Mouse (Mus musculus): ENCODE data around the gene Klhdc8a. TPM values are rescaled to one million over a fixed set of nuclear protein-coding genes. Genes with fewer than 3 reads are reported as not detected.

Gene Klhdc8a
- total and polyA plus RNA-seq, 3 experiments: not detected

DNA sequence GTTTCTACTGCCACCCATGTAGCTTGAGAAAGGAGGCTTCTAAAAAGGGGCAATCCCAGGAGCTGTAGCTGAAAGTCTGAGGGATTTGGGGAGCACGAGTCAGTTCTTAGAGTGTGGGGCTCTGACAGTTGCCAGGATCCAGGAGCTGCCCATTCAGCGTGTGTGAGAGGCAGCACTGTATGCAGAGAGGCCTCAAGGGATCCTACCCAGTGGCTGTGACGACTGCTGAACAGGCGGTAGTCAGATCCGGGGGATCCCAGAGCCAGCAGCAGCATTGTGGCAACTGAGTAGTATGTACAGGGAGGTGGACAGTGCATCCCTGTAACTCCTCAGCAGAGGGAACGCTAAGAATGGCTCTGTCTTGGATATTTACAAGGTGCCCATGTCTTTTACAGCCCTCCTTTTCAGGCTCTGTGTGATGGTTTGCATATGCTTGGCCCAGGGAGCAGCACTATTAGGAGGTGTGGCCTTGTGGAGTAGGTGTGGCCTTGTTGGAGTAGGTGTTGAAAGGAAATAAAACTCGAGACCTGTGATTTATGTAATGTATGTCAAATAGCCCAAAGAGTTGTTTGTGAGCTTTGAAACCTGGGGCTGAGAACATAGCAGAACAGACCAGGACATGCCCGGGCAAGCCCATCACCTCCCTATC lies 33.1 kb upstream of the Klhdc8a start:
- no peaks in the 10 kb centered on the region for H3K36me3 ChIP-seq (replicated peaks in 1 of 2; ENCODE audit: control insufficient read depth in 1 of 2, insufficient read depth in 1 of 2, low read length in 1 of 2)
- peak; percentile 58 for DNase-seq (ENCODE audit: extremely low read depth)
- H3K4me3 ChIP-seq (replicated peaks in 1 of 3; ENCODE audit: low read depth in 2 of 3, low read length in 2 of 3, poor library complexity in 1 of 3): no peak overlapping the region
- no peaks in the 10 kb centered on the region for H3K9me3 ChIP-seq (replicated peaks; ENCODE audit: low read length)
- H3K4me1 ChIP-seq (ENCODE audit: control insufficient read depth in 1 of 2, insufficient read depth in 2 of 2): peaks cover 24 to 72% of the 10 kb centered on the region in 2 experiments
- H3K27ac ChIP-seq (ENCODE audit: insufficient read depth, low read depth): 0 out of 2 replicates have a peak overlapping the region, but pooled peaks have one; percentile 13
- H3K27me3 ChIP-seq (replicated peaks): no peaks in the 10 kb centered on the region
- no peak overlapping the region for H3K9ac ChIP-seq (ENCODE audit: insufficient read depth, low read depth)
- TF ChIP-seq USF2 (conservative IDR thresholded peaks at IDR 0.05; ENCODE audit: low read depth, low read length) (no peak), GABPA (IDR thresholded peaks at IDR 0.05; ENCODE audit: insufficient replicate concordance, low read depth, low read length) (no peak), ZC3H11A (IDR thresholded peaks at IDR 0.05; ENCODE audit: low read depth, low read length) (no peak), JUND (conservative IDR thresholded peaks at IDR 0.05; ENCODE audit: low read depth, low read length) (no peak), ZNF384 (IDR thresholded peaks at IDR 0.05; ENCODE audit: low read depth, low read length) (no peak), POLR2AphosphoS2 (IDR thresholded peaks at IDR 0.05; ENCODE audit: low read depth, low read length) (no peak), HCFC1 (IDR thresholded peaks at IDR 0.05; ENCODE audit: low read depth, low read length) (no peak), UBTF (IDR thresholded peaks at IDR 0.05; ENCODE audit: low read depth, low read length) (no peak), SMC3 (IDR thresholded peaks at IDR 0.05; ENCODE audit: low read depth, low read length) (no peak), JUN (IDR thresholded peaks at IDR 0.05; ENCODE audit: insufficient read depth, low read depth, low read length) (no peak)
- H3K79me2 ChIP-seq (replicated peaks; ENCODE audit: control insufficient read depth, extremely low read depth, insufficient read depth, poor library complexity, severe bottlenecking): no peaks in the 10 kb centered on the region
- in situ Hi-C loops (cut with MboI; ENCODE audit: low pct_ligation_motif_present, low pct_unique_long_range_greater_than_20kb, low sequenced_read_pairs): no loop called here
- no peak overlapping the region for H3K4me2 ChIP-seq (ENCODE audit: insufficient read depth, low read depth, poor library complexity, severe bottlenecking)
- dilution Hi-C loops (cut with MboI; ENCODE audit: extremely low pct_ligation_motif_present, extremely low pct_unique_long_range_greater_than_20kb, low sequenced_read_pairs): no loop called here

DNA sequence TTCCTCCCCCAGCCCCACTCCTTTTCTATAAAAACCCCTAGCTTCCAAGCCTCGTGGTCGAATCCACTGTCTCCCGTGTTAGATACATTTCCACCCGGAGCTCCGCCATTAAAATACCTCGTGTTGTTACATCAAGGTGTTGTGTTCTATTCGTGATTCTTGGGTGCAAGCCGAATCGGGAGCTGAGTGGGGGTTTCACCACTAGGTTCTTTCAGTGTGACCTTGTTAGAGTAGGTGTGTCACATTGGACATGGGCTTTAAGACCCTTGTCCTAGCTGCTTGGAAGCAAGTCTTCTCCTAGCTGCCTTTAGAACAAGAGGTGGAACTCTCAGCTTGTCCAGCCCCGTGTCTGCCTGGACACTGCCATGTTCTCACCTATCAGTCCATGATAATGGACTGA lies 32.5 kb upstream of the Klhdc8a start:
- in situ Hi-C loops (cut with MboI; ENCODE audit: low pct_ligation_motif_present, low pct_unique_long_range_greater_than_20kb, low sequenced_read_pairs): no loop called here
- H3K4me3 ChIP-seq (replicated peaks in 1 of 3; ENCODE audit: low read depth in 2 of 3, low read length in 2 of 3, poor library complexity in 1 of 3): no peak overlapping the region
- TF ChIP-seq USF1 (IDR thresholded peaks at IDR 0.05; ENCODE audit: low read depth, low read length) (no peak), EP300 (IDR thresholded peaks at IDR 0.05; ENCODE audit: low read length) (no peak), SMC3 (IDR thresholded peaks at IDR 0.05; ENCODE audit: low read depth, low read length) (no peak), TCF12 (IDR thresholded peaks at IDR 0.05; ENCODE audit: low read depth, low read length) (no peak), ELF1 (IDR thresholded peaks at IDR 0.05; ENCODE audit: low read depth, low read length) (no peak), RCOR1 (conservative IDR thresholded peaks at IDR 0.05; ENCODE audit: low read depth, low read length) (no peak), JUND (conservative IDR thresholded peaks at IDR 0.05; ENCODE audit: low read depth, low read length) (no peak), CHD1 (IDR thresholded peaks at IDR 0.05; ENCODE audit: low read depth, low read length) (no peak), MXI1 (IDR thresholded peaks at IDR 0.05; ENCODE audit: low read depth, low read length) (no peak), ZC3H11A (IDR thresholded peaks at IDR 0.05; ENCODE audit: low read depth, low read length) (no peak)
- H3K27ac ChIP-seq (ENCODE audit: insufficient read depth, low read depth): no peak overlapping the region
- H3K36me3 ChIP-seq (replicated peaks in 1 of 2; ENCODE audit: control insufficient read depth in 1 of 2, insufficient read depth in 1 of 2, low read length in 1 of 2): no peaks in the 10 kb centered on the region
- DNase-seq (ENCODE audit: extremely low read depth): no peak
- peaks cover 24 to 72% of the 10 kb centered on the region in 2 experiments for H3K4me1 ChIP-seq (ENCODE audit: control insufficient read depth in 1 of 2, insufficient read depth in 2 of 2)
- no peaks in the 10 kb centered on the region for H3K9me3 ChIP-seq (replicated peaks; ENCODE audit: low read length)
- H3K9ac ChIP-seq (ENCODE audit: insufficient read depth, low read depth): no peak overlapping the region
- no peaks in the 10 kb centered on the region for H3K27me3 ChIP-seq (replicated peaks)
- no peaks in the 10 kb centered on the region for H3K79me2 ChIP-seq (replicated peaks; ENCODE audit: control insufficient read depth, extremely low read depth, insufficient read depth, poor library complexity, severe bottlenecking)
- dilution Hi-C loops (cut with MboI; ENCODE audit: extremely low pct_ligation_motif_present, extremely low pct_unique_long_range_greater_than_20kb, low sequenced_read_pairs): no loop called here
- H3K4me2 ChIP-seq (ENCODE audit: insufficient read depth, low read depth, poor library complexity, severe bottlenecking): no peak overlapping the region
